Mouse (Mus musculus) embryonic fibroblast, embryonic 13.5 days (primary cell): ENCODE measurements around the gene Dtnb.

Source experiments
- CTCF ChIP-seq: IDR thresholded peaks from 2 replicates; pipeline ENCODE4 v1.5.1; 2011; ENCODE audit warnings: mild to moderate bottlenecking, control low read depth, low read length, moderate library complexity, borderline replicate concordance; ENCODE audit not compliant: insufficient read depth
- POLR2A ChIP-seq: IDR thresholded peaks from 2 replicates; pipeline ENCODE4 v1.6.1; 2011; ENCODE audit warnings: low read depth, mild to moderate bottlenecking, control low read depth, low read length, moderate library complexity

DNA sequence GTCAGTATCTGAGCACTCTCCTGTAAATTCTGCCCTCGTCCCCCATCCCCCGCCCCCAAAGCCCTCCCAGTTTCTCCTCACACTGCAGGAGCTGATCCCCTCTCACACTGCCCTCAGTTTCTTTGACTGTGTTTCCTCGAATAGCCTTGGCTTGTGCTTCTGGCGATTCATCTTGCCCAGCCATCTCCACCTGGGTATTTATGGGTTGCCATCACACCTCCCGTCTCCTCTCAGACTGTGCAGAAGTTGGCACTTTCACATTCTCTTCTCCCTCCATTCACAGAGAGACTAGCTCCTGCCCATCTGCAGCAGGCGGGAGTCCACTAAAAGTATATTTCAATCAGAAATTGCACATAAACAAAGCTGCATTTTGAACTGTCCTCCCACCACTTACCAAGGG, 25.4 kb upstream of the Dtnb start:
- no peak for TF ChIP-seq POLR2A
- no peak for TF ChIP-seq CTCF
